23 mouse cellular contexts compared by ENCODE assay signal in the genomic region with DNA sequence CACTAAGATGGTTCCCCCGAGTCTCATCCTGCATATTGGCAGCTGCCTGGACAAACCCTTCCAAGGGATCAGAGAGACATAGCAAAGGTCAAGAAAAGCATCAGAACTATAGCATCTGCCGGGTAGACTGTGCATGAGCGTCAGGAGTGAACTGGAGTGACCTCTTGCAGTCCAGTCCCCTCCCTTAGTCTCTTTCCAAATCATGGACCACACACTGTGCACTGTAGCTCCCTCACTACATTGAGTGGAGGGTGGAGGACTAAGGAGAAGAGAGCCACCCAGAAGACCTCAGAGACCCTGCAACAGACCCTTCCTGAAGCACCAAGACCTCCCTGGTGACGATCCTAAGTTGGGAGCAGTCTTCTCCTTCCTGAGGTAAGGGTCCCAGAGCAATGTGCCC.
DNase-seq lines count a peak whose midpoint lies in the region; ATAC-seq lines count a peak whose summit lies in the region.
"Had no signal": no experiment of that assay in that cellular context is flagged by ENCODE, and none has a peak within 500 bp of the region (broad histone marks: within the 10 kb centered on the region; RNA-seq: fewer than 3 reads in every experiment).

No protein-coding gene starts in this region.

- no peak overlapping the region for H3K27ac ChIP-seq in embryonic facial prominence, embryonic 11.5 days (replicated peaks; ENCODE audit: low read depth, low read length)
- no peak overlapping the region for H3K27ac ChIP-seq in embryonic facial prominence, embryonic 10.5 days (replicated peaks)
- H3K27ac ChIP-seq in lung, embryonic 15.5 days, result no peak overlapping the region
- H3K27ac ChIP-seq in embryonic facial prominence, embryonic 13.5 days, result no peak overlapping the region
- H3K27ac ChIP-seq: forebrain, embryonic 10.5 days; forebrain, embryonic 13.5 days; hindbrain, embryonic 14.5 days; hindbrain, postnatal 0 days had no signal

- no peak overlapping the region for H3K9ac ChIP-seq in embryonic facial prominence, embryonic 11.5 days (replicated peaks; ENCODE audit: low read length)
- no peak overlapping the region for H3K9ac ChIP-seq in lung, embryonic 15.5 days
- no peak overlapping the region for H3K9ac ChIP-seq in embryonic facial prominence, embryonic 13.5 days
- H3K9ac ChIP-seq: forebrain, embryonic 13.5 days; hindbrain, embryonic 14.5 days had no signal

- ATAC-seq in embryonic facial prominence, embryonic 11.5 days (replicated peaks; ENCODE audit: insufficient number of reproducible peaks, low FRiP score, low TSS enrichment, low read depth), result 0 out of 2 replicates have a peak, but pooled peaks have one; percentile 65
- peak; percentile 62 for ATAC-seq in lung, embryonic 15.5 days (ENCODE audit: borderline replicate concordance, extremely low read depth, low FRiP score, low TSS enrichment)
- 0 out of 2 replicates have a peak, but pooled peaks have one; percentile 15 for ATAC-seq in embryonic facial prominence, embryonic 13.5 days (ENCODE audit: insufficient number of reproducible peaks, insufficient read depth, low FRiP score, low TSS enrichment, low read depth)
- ATAC-seq: activated CD4-positive, CD25-positive, alpha-beta regulatory T cell, adult 4 months; forebrain, embryonic 13.5 days; forebrain, embryonic 16.5 days; hindbrain, postnatal 0 days; inflammation-experienced regulatory T-cells, adult 6 months had no signal

- no peak overlapping the region for H3K4me3 ChIP-seq in embryonic facial prominence, embryonic 11.5 days (ENCODE audit: low read depth, low read length)
- H3K4me3 ChIP-seq in embryonic facial prominence, embryonic 10.5 days, result no peak overlapping the region
- no peak overlapping the region for H3K4me3 ChIP-seq in lung, embryonic 15.5 days
- H3K4me3 ChIP-seq in embryonic facial prominence, embryonic 13.5 days, result no peak overlapping the region
- H3K4me3 ChIP-seq: forebrain, embryonic 10.5 days; forebrain, embryonic 13.5 days had no signal

- no peak for DNase-seq in embryonic facial prominence, embryonic 11.5 days (ENCODE audit: low spot score)
- DNase-seq in embryonic facial prominence, embryonic 10.5 days (ENCODE audit: low spot score), result no peak
- peak; percentile 10 for DNase-seq in heart, postnatal 4 days
- DNase-seq in heart, adult 9 months (ENCODE audit: low spot score in 2 of 2), result no peak
- no peak for DNase-seq in lung, postnatal 10 days
- DNase-seq: adrenal gland, adult 8-10 months; adrenal gland, postnatal 36 days; cerebellum, adult 18-20 months; cerebellum, adult 9-10 months; cerebellum, postnatal 14 days; gastrocnemius, postnatal 10 days; gastrocnemius, postnatal 36 days; heart, postnatal 36 days had no signal

- no peaks in the 10 kb centered on the region for H3K9me3 ChIP-seq in embryonic facial prominence, embryonic 11.5 days (replicated peaks; ENCODE audit: control insufficient read depth, low read length)
- H3K9me3 ChIP-seq in embryonic facial prominence, embryonic 10.5 days, result no peaks in the 10 kb centered on the region
- H3K9me3 ChIP-seq in lung, embryonic 15.5 days, result no peaks in the 10 kb centered on the region
- H3K9me3 ChIP-seq in embryonic facial prominence, embryonic 13.5 days, result no peaks in the 10 kb centered on the region
- H3K9me3 ChIP-seq: forebrain, embryonic 10.5 days; forebrain, embryonic 13.5 days had no signal

- 85% methylated on average over 4 of the region's 4 CpGs for WGBS in embryonic facial prominence, embryonic 11.5 days
- 83% methylated on average over 4 of the region's 4 CpGs for WGBS in embryonic facial prominence, embryonic 10.5 days
- WGBS in lung, embryonic 15.5 days, result 58% methylated on average over 4 of the region's 4 CpGs
- 79% methylated on average over 4 of the region's 4 CpGs for WGBS in embryonic facial prominence, embryonic 13.5 days

- H3K36me3 ChIP-seq in embryonic facial prominence, embryonic 11.5 days (replicated peaks; ENCODE audit: control insufficient read depth, insufficient read depth, low read depth, low read length), result no peaks in the 10 kb centered on the region
- no peaks in the 10 kb centered on the region for H3K36me3 ChIP-seq in embryonic facial prominence, embryonic 10.5 days (replicated peaks)
- no peaks in the 10 kb centered on the region for H3K36me3 ChIP-seq in lung, embryonic 15.5 days
- H3K36me3 ChIP-seq in embryonic facial prominence, embryonic 13.5 days, result no peaks in the 10 kb centered on the region
- H3K36me3 ChIP-seq: forebrain, embryonic 10.5 days had no signal

- no peaks in the 10 kb centered on the region for H3K4me1 ChIP-seq in embryonic facial prominence, embryonic 11.5 days (ENCODE audit: control insufficient read depth, insufficient read depth, low read length)
- H3K4me1 ChIP-seq in embryonic facial prominence, embryonic 10.5 days, result no peaks in the 10 kb centered on the region
- no peaks in the 10 kb centered on the region for H3K4me1 ChIP-seq in lung, embryonic 15.5 days
- no peaks in the 10 kb centered on the region for H3K4me1 ChIP-seq in embryonic facial prominence, embryonic 13.5 days
- H3K4me1 ChIP-seq: forebrain, embryonic 10.5 days; forebrain, embryonic 13.5 days had no signal

- H3K4me2 ChIP-seq in embryonic facial prominence, embryonic 11.5 days (ENCODE audit: low read depth, low read length), result no peak overlapping the region
- H3K4me2 ChIP-seq in lung, embryonic 15.5 days, result no peak overlapping the region
- no peak overlapping the region for H3K4me2 ChIP-seq in embryonic facial prominence, embryonic 13.5 days
- H3K4me2 ChIP-seq: forebrain, embryonic 13.5 days; heart, embryonic 11.5 days; hindbrain, embryonic 14.5 days had no signal

- H3K27me3 ChIP-seq in embryonic facial prominence, embryonic 11.5 days (ENCODE audit: control insufficient read depth, insufficient read depth, low read length), result no peaks in the 10 kb centered on the region
- H3K27me3 ChIP-seq in embryonic facial prominence, embryonic 10.5 days (replicated peaks; ENCODE audit: low read depth, poor library complexity, severe bottlenecking), result no peaks in the 10 kb centered on the region
- H3K27me3 ChIP-seq in lung, embryonic 15.5 days, result no peaks in the 10 kb centered on the region
- H3K27me3 ChIP-seq in embryonic facial prominence, embryonic 13.5 days, result no peaks in the 10 kb centered on the region
- H3K27me3 ChIP-seq: forebrain, embryonic 13.5 days had no signal

Comparison
In these comparisons a context has a peak if more than half of its experiments do, and no peak if none do; other contexts are left out.
1. ATAC-seq: peak in every context shown above with its lines; median percentile 65 in embryonic facial prominence, embryonic 11.5 days; 62 in lung, embryonic 15.5 days; 15 in embryonic facial prominence, embryonic 13.5 days.